Mouse (Mus musculus) brain, embryonic 14.5 days (tissue): Measurements from ENCODE around the gene Gmds.

Experiments used
- CTCF ChIP-seq: fragments of 200-500 bp; IDR thresholded peaks from 2 replicates; pipeline ENCODE4 v1.5.1; 2012; ENCODE audit warnings: inconsistent platforms, mild to moderate bottlenecking, moderate library complexity, borderline replicate concordance; ENCODE audit not compliant: insufficient read depth, insufficient read length; ENCODE audit errors: extremely low read depth
- POLR2A ChIP-seq: fragments of 200-500 bp; IDR thresholded peaks from 2 replicates; pipeline ENCODE4 v1.6.1; 2012; ENCODE audit warnings: mild to moderate bottlenecking, inconsistent platforms, borderline replicate concordance; ENCODE audit not compliant: poor library complexity, insufficient read depth, insufficient read length, severe bottlenecking; ENCODE audit errors: extremely low read depth

DNA sequence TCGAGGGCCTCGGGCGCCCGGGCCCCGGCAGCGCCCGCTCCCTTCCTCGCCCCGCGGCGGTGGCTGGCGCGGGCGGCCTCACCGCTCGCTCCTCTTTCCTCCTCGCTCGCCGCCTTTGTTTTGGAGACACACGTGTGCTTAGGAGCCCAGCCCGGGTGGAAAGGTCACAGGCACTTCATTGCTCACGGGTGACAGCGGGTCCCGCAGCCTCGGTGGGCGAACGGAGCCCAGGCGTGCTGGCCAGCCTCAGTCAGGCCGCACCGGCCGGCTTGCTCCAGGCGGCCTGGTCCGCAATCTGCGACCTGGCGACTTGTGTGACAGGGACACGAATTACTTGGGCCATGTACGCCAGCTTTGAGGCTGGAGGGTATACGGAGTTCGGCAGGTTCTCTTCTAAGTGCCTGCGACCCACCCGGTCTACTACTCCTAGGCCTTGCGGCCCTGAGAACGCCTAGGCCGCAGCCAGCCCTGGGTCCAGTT lies 527.0 kb downstream of the Gmds start:
- TF ChIP-seq CTCF (no peak), POLR2A (no peak)
